In genomic region chrX:160441272-160441671, GRCm38 (mm10) we compare ENCODE assay signal across 31 mouse cellular contexts. TPM values are rescaled to one million over a fixed set of nuclear protein-coding genes. Genes with fewer than 3 reads are reported as not detected.
DNase-seq lines count a peak whose midpoint lies in the region; ATAC-seq and TF ChIP-seq lines count a peak whose summit lies in the region.
"Had no signal": no experiment of that assay in that cellular context is flagged by ENCODE, and none has a peak within 500 bp of the region (broad histone marks: within the 10 kb centered on the region; RNA-seq: fewer than 3 reads in every experiment).

No protein-coding gene starts in this region.

- in situ Hi-C loops in Patski (cut with MboI; ENCODE audit: low pct_unique_long_range_greater_than_20kb), result loop anchor here (10.0 kb wide), 1 partner anchor 584 kb away; no protein-coding TSS in a partner anchor

- CTCF ChIA-PET in Patski (lab: Charles Lee), result no interaction called here

- peaks cover 2% of the 10 kb centered on the region for H3K27me3 ChIP-seq in Patski
- H3K27me3 ChIP-seq: CH12.LX; forebrain, embryonic 15.5 days had no signal

- POLR2A ChIA-PET in Patski (lab: Charles Lee), result interaction anchor here (0.7 kb wide), 1 partner anchor 11 kb away, joined by 3 read pairs; no protein-coding TSS in a partner anchor

- H3K4me3 ChIP-seq in gastrocnemius, adult 2 months, result no peak overlapping the region
- H3K4me3 ChIP-seq: embryonic facial prominence, embryonic 10.5 days; embryonic facial prominence, embryonic 13.5 days; erythroblast, embryonic 14.5 days; forebrain, embryonic 12.5 days; forebrain, embryonic 15.5 days; heart, embryonic 10.5 days; heart, embryonic 13.5 days had no signal

- TF ChIP-seq CTCF in gastrocnemius, adult 2 months (IDR thresholded peaks at IDR 0.05), result no peak
- TF ChIP-seq CTCF in Patski (IDR thresholded peaks at IDR 0.05), result no peak

- peak; percentile 60 for ATAC-seq in Patski
- no peak for ATAC-seq in inflammation-experienced regulatory T-cells, adult 6 months
- ATAC-seq: forebrain, embryonic 15.5 days; hindbrain, postnatal 0 days; intestine, postnatal 0 days had no signal

- peak; percentile 23 for DNase-seq in gastrocnemius, adult 2 months
- DNase-seq in gastrocnemius, postnatal 36 days, result no peak
- peak; percentile 5 to 12 for DNase-seq in heart, postnatal 10 days
- DNase-seq in heart, adult 8-10 months (ENCODE audit: low spot score), result no peak
- DNase-seq in 3T3-L1 (ENCODE audit: low read depth, low spot score), result peak; percentile 72
- no peak for DNase-seq in Patski (ENCODE audit: low read depth, low spot score)
- DNase-seq in thymus, postnatal 10 days (ENCODE audit: low spot score in 2 of 2), result no peak
- DNase-seq: adrenal gland, postnatal 10 days; adrenal gland, postnatal 36 days; B cell, adult 2 months; cerebellum, adult 11 months; cerebellum, adult 2 months; cerebellum, adult 9-11 months; cerebellum, postnatal 25 days; embryo, embryonic 11 days; gastrocnemius, postnatal 25 days; kidney, adult 2 months had no signal

- H3K27ac ChIP-seq in gastrocnemius, adult 2 months, result no peak overlapping the region
- H3K27ac ChIP-seq: embryonic facial prominence, embryonic 10.5 days; embryonic facial prominence, embryonic 13.5 days; forebrain, embryonic 12.5 days; forebrain, embryonic 15.5 days; heart, embryonic 10.5 days; heart, embryonic 13.5 days; hindbrain, embryonic 14.5 days; hindbrain, postnatal 0 days had no signal

- intact Hi-C loops in gastrocnemius, adult 2 months (cut with DNase I), result no loop called here
- intact Hi-C loops in gastrocnemius, postnatal 36 days (cut with DNase I), result no loop called here
- intact Hi-C loops in heart, postnatal 10 days (cut with DNase I), result no loop called here

RNA-seq across cellular contexts. Expression of gene Adgrg2, which starts 50.8 kb away (rescaled TPM):
- total RNA-seq in gastrocnemius, adult 2 months (2021), result 1 to 10 TPM in 1 of 2 experiments, under 1 TPM in 1; 0.71 to 1.2 TPM
- total RNA-seq in gastrocnemius, postnatal 36 days (2021), result 1 to 10 TPM in 1 of 2 experiments, under 1 TPM in 1; 0.39 to 1.4 TPM
- 1 to 10 TPM; 1.1 to 1.3 TPM for total RNA-seq in heart, postnatal 10 days (2021)
- under 1 TPM; 0.52 to 0.72 (median 0.57) TPM for total RNA-seq in heart, adult 8-10 months (2022)
- 0.01 TPM for polyA plus RNA-seq in Patski (2021)
- not detected for polyA plus RNA-seq in inflammation-experienced regulatory T-cells, adult 6 months (2017; shearing (Covaris generic))
- total RNA-seq: CH12.LX; G1E; granulocyte monocyte progenitor cell, adult 5-6 weeks had no signal
- polyA plus RNA-seq: erythroblast, embryonic 14.5 days; G1E had no signal

Comparison
In these comparisons a context has a peak if more than half of its experiments do, and no peak if none do; other contexts are left out.
1. DNase-seq: peak in gastrocnemius, adult 2 months (single experiment), heart, postnatal 10 days (2 of 2) and 3T3-L1 (single experiment); none in gastrocnemius, postnatal 36 days (0 of 2), heart, adult 8-10 months (single experiment), Patski (single experiment) and thymus, postnatal 10 days (0 of 2).